Mouse (Mus musculus) yolk sac, embryonic 10.5 days (tissue): ENCODE data around the gene Cnnm2.
A peak's percentile ranks its signal among the peaks of the same experiment; 100 is the strongest.
"Not testable (repeated sequence)": the region's sequence is repeated elsewhere in the genome, so short reads cannot be mapped to it uniquely, and the experiment has no call there.

Experiments
- DNase-seq: peaks from one replicate; pipeline ENCODE4 v3.0.0-alpha.2; 2017; ENCODE audit warnings: low spot score

The Cnnm2 gene

DNA sequence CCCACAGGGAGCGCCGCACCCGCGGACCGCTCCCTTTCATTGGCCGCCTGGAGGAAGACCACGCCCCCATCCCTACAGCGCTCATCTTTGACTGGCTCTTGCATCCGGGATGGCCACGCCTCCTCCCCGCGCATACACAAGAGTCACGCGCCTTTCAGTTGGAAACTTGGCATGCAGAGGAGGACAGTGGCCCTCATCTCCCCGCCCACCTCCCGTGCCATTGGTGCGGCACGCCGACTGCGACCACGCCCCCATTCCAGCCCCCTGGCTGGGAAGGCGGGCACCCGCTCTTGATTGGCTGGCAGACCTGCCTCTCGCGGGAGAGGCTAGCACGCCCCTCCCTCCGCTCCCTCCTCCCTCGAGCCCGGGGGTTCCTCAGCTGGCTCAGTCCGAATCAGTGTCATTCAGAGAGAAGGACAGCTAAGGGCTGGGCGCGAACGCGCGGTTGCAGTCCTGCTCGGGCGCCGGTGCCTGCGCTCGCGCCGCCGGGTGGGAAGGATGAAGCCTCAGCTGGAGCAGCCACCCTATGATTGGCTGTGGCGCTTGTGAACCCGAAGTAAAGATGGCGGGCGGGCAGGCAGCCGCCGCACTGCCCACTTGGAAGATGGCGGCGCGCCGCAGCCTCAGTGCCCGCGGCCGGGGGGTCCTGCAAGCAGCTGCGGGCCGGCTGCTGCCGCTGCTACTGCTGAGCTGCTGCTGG, at the start of gene Cnnm2:
TSS of gene Cnnm2 (plus strand) at position 350 of the 700 bp plus-strand sequence.
- peak; percentile 100 for DNase-seq

DNA sequence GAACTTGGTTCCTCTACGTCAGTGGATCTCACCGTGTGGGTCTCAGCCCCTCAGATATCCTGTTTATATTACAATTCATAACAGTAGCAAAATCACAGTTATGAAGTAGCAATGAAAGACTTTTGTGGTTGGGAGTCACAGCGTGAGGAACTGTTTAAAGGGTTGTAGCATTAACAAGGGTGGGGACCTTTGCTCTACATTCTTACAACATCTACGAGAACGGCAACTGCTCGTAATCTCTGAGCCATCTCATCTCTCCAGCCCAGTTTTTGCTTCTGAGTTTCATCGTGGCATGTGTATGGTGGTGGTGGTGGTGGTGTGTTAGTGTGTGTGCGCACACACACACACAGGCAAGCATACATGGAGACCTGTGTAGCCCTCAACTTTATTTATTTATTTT, 47.2 kb upstream of the Cnnm2 start:
- peak; percentile 44 for DNase-seq

DNA sequence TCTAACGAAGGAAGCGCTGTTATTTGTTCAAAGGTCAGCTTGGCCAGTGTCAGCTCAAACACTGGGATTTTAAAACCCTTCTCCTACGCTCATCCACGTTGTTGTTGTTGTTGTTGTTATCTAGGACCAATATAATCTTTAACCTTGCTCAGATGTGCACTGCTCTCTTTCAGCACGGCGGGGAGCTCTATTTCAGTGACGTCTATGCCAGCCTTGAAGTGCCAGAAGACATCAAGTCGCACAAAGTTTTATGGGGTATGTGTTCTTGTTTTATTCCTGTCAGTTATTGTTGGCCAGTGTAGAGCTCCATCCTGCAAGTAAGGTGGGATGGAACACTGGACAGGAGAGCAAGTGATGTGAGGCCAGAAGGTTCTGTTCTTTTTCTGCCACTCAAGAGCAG, 46.4 kb upstream of the Cnnm2 start:
- peak; percentile 52 for DNase-seq

DNA sequence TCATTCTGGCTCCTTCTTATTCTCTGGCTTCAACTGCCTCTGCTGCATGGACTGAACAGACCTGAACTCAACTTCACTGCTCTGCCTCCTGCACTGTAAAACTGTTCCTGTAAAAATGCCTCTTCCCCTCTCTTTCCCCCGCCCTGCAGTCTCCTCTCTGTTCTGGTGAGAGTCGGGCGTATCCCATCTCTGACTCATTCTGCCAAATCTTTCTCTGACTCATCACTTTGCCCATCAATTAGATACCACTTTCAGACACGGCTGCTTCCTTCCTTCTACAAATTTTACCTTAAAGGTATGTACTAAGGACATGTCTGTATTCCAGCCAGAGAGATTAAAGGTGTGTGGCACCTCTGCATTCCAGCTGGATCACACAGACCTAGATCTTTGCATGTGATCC, 43.2 kb upstream of the Cnnm2 start:
- DNase-seq: no peak

GRCm38 (mm10) chr19:46724411-46724810, 37.0 kb upstream of the Cnnm2 start:
- no peak for DNase-seq

DNA sequence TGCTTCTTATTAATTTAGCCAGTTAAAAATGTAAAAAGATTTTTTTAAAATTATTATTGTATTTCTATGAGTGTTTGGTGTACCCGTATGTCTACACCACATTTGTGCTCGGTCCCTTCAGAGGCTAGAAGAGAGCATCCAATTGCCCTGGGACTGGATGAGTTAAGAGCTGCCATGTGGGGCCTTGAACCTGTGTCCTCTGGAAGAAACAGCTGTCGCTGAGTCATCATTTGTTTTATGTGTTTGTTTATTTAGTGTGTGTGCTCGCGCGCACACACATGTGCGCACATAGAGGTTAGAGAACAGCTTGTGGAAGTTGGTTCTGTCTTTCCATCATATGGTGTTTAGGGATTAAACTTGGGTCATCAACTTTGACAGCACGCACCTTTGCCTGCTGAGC, 35.3 kb upstream of the Cnnm2 start:
- DNase-seq: no peak

- DNase-seq: peak; percentile 87
Observed at GRCm38 (mm10) chr19:46727140-46727736, 34.2 kb upstream of the Cnnm2 start.

- DNase-seq: peak; percentile 92
Observed at GRCm38 (mm10) chr19:46727945-46728540, 33.4 kb upstream of the Cnnm2 start.

DNA sequence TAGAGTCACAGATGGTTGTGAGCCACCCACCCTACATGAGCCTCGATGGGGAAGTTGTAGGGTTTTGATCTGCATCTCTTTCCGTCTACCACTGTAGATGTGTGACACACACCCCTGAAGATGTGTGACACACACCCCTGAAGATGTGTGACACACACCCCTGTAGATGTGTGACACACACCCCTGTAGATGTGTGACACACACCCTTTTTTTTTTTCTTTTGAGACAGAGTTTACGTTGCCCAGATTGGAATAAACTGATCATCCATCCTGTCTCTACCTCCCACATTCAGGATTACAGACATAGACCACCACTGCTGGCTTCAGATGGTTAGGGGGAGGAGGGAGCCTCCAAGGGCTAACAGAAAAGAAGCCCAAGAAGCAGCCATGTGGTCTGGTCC, 32.5 kb upstream of the Cnnm2 start:
- DNase-seq: no peak

DNA sequence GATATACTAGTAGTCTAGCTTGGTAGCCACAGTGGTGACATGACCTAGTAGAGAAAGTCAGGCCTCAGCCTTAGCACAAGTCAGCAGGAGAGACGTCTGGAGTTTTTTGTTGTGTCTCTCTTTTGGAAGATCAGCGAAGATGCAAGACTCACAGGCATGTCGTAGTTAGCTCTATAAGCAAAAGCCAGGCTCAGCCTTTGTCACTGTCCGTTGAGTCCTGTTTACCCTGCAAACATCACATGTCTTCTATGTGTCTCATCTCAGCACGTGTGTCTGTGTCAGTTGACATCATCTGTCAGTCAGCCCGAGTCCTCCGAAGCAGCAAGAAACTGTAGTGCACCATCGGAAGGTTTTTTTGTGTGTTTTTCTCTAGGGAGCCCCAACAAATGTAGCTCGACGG, 30.0 kb upstream of the Cnnm2 start:
- DNase-seq: peak; percentile 53

DNA sequence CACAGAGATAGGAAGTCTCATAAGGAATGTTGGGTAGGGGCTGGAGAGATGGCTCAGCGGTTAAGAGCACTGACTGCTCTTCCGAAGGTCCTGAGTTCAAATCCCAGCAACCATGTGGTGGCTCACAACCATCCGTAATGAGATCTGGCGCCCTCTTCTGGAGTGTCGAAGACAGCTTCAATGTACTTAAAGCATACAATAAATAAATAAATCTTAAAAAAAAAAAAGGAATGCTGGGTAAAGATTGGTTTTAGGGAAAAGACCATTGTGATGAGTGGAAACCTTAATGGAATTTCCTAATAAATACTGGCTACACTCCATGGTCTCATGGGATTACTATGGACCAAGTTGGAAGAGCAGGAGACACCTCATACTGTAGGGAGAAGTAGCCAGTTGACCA, 28.7 kb upstream of the Cnnm2 start:
- DNase-seq: not testable (repeated sequence)

DNA sequence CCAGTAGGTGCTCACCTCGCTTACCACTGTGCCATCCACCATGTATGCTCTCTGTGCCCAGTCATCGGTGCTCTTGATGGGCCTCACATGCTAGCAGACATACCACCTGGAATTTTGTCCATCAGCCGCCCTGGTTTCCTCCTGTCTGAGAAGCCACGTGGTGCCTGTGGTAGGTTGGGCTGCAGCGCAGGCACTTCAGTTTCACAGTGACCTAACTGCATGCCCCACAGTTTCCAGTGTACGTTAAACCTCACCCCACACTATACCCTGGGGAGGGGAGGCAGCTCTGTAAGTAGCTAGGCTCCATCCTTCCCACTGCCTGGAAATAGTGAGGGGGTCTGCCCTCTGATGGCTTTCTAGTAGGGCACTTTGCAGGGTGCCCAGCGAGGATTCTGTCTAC, 27.8 kb upstream of the Cnnm2 start:
- DNase-seq: no peak

GRCm38 (mm10) chr19:46735241-46735640, 26.2 kb upstream of the Cnnm2 start:
- peak; percentile 61 for DNase-seq

GRCm38 (mm10) chr19:46737106-46737505, 24.3 kb upstream of the Cnnm2 start:
- no peak for DNase-seq

DNA sequence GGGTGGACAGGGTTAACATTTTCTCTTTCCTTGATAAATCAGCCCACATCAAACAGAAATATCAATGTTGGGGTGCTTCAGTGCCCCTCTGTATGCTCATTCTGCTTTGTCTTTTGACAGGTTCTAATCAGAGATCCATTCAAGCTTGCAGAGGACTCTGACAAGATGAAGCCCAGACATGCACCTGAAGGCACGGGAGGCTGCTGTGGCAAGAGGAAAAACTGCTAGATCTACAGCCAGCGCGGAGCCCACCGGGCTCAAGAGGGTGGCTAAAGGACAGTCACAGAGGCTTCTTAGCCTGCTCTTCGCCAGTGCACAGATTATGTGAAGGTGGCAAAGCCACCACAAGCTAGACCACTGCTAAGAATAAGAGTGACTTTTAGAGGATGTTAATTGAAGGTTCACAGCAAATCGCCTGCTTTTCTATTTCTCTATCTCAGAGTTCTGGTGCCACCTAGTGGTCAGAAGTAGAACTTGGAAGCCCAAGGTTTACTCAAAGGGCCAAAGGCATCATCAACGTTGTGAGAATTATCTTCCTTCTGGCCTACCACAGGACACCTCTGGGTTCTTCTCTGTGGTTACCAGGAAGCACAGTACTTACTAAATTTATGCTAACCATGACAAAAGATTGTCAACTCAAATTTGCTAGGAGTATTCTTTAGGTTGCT, 20.9 kb upstream of the Cnnm2 start:
- peak; percentile 62 for DNase-seq

DNA sequence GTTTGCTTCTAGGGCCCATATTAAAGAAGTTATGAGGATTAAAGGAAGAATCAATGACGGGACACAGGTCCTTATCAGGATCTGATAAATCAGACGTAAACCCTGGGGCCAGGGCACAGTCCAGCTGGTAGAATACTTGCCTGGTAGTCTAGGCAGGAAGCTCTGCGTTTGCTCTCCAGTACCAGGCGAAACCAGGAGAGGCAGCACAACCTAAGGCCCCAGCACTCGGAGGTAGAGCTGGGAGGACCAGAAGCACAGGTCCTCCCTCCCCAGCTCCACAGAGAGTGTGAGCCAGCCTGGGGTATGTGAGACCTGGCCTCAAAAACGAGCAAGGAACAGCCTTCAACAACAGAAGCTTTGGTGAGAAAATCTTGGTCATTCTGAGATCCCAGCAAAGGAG, 19.8 kb upstream of the Cnnm2 start:
- no peak for DNase-seq

DNA sequence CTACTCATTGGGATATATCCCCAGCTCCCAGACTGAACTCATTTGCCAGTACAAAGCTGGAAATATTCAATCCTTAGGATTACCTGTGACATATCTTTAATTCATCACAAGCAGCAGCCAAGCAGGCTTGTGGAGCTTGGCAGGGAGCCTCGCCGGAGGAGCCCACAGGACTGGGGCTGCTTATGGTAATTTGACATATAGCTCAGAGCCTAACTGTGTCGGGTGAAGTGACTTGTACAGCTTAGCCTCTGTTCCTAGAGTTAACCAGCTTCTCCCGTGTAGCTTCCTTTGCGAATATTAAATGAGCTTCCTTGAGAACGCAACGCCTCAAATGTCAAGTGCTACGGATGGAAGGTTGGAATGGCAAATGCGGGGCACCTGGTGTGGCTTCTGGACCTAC, 16.7 kb upstream of the Cnnm2 start:
- no peak for DNase-seq

DNA sequence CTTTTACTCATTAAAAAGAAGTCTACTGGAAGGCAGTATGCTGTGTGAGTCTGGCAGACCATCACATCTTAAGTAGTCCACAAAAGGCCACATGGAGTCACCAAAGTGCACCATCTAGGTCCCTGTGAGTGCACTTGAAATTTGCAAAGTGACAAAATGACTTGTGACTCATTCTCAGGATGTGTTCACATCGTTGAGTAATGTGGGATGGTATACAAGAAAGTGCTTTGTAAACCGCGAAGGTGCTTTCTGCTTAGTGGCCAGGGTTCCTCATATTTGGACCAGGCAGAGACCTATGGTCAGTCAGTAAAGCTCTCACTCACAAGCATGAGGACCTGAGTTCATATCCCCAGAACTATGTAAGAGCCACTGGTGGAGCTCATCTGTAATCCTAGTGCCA, 13.6 kb upstream of the Cnnm2 start:
- no peak for DNase-seq

DNA sequence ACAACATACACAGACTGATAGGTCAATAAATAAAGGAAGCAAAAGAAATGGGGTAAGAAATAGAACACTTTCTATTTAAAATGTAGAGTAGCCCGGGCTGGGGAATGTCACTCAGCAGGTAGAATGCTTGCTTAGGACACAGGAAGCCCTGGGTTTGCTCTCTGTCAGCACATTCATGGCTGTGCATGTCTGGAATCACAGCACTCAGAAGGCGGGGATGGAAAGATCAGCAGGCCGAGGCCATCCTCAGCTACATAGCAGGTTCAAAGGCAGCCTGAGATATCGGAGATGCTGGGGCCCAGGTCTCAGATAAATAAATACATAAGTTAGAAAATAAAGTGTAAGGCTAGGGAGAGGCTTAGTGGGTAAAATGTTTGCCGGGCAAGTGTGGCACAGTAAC, 9.2 kb upstream of the Cnnm2 start:
- DNase-seq: no peak

DNA sequence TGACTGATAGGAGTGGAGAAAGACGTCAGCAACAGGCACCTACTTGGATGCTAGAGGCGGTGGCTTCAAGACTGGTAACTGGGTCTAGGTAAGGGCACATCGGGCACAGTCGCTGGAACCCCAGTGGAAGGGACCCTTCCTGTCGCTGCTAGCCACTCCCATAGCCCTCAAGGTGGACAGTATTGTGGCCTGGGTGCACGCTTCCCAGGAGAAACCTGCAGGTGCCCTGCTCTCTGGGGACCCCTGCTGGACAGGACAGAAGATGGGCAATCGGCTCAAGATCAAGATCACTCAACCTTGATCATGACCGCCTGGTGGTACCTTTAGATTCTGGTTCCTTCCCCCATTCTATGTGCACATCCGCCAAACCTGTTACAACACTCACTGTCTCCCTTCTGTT, 6.3 kb upstream of the Cnnm2 start:
- peak; percentile 41 for DNase-seq

DNA sequence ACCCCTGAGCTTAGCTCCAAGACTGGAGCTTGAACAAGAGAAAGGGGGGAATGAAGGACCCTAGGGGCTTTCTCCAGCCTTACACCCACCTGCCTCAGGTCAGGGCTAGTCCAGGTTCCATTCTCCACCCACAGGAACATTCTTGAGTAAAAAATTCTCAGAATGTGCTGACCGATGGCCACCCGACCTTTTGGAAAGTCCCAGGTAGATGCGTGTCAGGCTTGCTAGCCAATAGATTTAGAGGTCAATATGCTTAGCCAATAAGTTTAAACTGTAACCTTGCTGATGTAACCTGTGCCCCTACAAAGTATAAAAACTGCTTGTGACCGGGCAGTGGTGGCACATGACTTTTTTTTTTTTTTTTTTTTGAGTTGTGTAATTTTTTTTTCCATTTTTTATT, 5.2 kb upstream of the Cnnm2 start:
- DNase-seq: no peak

GRCm38 (mm10) chr19:46759096-46759495, 2.3 kb upstream of the Cnnm2 start:
- DNase-seq: no peak

GRCm38 (mm10) chr19:46759909-46760308, 1.5 kb upstream of the Cnnm2 start:
- not testable (repeated sequence) for DNase-seq
